Mouse (Mus musculus) telencephalon, adult 2 months (tissue): ENCODE data around the gene Med14.
A peak's percentile ranks its signal among the peaks of the same experiment; 100 is the strongest.

Experiments used
- DNase-seq: peaks from one replicate; pipeline ENCODE4 v3.0.0-alpha.2; 2011; ENCODE audit warnings: low read depth, low spot score

Gene Med14

GRCm38 (mm10) chrX:12673054-12673775 is 88.7 kb downstream of the Med14 start, which contains the start of gene 1810030O07Rik:
1810030O07Rik (minus strand) TSS chrX:12673668.
- DNase-seq: peak; percentile 83

GRCm38 (mm10) chrX:12653879-12654278 is 108.0 kb downstream of the Med14 start:
- DNase-seq: peak; percentile 32

DNA sequence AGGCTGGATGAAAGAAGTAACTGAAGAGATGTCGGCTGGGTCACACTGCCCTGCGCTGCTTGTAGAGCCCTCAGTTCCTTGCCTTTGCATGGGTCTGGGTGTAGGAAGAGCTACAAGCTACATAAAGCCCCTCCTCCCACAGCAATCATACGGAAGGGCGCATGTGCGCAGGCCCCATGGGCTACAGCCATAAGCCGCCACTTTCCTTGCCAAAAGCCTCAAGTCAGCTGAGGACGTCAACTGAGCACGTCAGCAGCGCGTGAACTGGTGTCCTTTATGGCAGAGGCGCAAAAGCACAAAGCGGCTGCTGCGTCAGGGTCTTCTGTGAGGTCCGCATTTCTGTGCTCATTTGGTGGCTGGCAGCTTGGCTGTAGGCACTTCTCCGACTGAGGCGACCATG is 110.0 kb downstream of the Med14 start:
- DNase-seq: no peak

- DNase-seq: peak; percentile 22
These were observed 116.2 kb downstream of the Med14 start for GRCm38 (mm10) chrX:12645531-12646304.

DNA sequence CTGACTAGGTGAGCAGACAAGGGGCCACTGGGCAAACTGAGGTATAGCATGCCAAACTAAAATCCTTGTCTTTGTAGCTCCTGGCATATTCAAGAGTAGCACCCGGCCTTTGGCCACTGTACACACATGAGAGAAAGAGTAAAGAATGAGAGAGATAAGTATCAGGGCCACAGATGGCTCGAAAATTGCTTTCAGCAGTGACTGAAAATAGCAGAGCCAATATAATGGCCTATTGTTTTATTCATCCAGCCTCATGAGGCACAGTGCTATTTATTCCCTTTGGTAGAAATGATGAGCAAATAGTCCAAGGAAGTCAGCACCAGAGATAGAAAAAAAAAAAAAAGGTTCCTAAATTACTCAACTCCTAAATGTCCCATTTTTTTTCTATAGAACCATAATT is 116.9 kb downstream of the Med14 start:
- DNase-seq: peak; percentile 13
